Mouse (Mus musculus): ENCODE data around the gene Ccdc154. TPM values are rescaled to one million over a fixed set of nuclear protein-coding genes. Genes with fewer than 3 reads are reported as not detected.

Ccdc154 gene
- polyA plus RNA-seq, 1 experiment from 2014 or later, result not detected

DNA sequence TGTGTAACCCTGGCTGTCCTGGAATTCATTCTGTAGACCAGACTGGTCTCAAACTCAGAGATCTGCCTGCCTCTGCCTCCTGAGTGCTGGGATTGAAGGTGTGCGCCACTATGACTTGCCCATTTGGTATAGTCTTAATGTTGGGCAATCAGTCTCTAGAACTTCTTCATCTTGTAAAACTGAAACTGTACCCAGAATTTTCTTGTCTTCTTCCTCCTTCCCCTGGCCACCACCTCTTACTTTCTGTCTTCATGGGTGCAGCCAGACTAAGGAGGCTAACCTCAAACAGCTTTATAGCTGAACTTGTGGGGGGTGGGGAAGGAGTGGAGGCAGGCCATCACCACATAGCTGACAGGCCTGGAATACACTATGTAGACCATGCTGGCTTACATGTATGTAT lies 23.5 kb upstream of the Ccdc154 start:
- Histone ChIP-seq H3K36me3 (peaks cover 31% of the 10 kb centered on the region), H3K4me3 (no peak overlapping the region), H3K27me3 (ENCODE audit: insufficient read depth, poor library complexity, severe bottlenecking) (no peaks in the 10 kb centered on the region), H3K9me3 (no peaks in the 10 kb centered on the region), H3K27ac (no peak overlapping the region), H3K4me1 (replicated peaks) (peaks cover 11% of the 10 kb centered on the region)
- no peak for DNase-seq (ENCODE audit: low spot score)
- WGBS, result 89% methylated on average over 1 of the region's 1 CpGs

GRCm38 (mm10) chr17:25139960-25140359 lies 22.3 kb upstream of the Ccdc154 start:
- no peak for DNase-seq (ENCODE audit: low spot score)
- Histone ChIP-seq H3K27me3 (ENCODE audit: insufficient read depth, poor library complexity, severe bottlenecking) (no peaks in the 10 kb centered on the region), H3K4me1 (replicated peaks) (no peaks in the 10 kb centered on the region), H3K9me3 (no peaks in the 10 kb centered on the region), H3K36me3 (peaks cover 39% of the 10 kb centered on the region), H3K27ac (no peak overlapping the region), H3K4me3 (no peak overlapping the region)
- WGBS, result 79% methylated on average over 4 of the region's 4 CpGs

- H3K36me3 ChIP-seq, result peaks cover 33% of the 10 kb centered on the region
- no peaks in the 10 kb centered on the region for H3K4me1 ChIP-seq (replicated peaks)
- no peak overlapping the region for H3K4me3 ChIP-seq
- no peaks in the 10 kb centered on the region for H3K9me3 ChIP-seq
- 76% methylated on average over 7 of the region's 7 CpGs for WGBS
- H3K27ac ChIP-seq, result no peak overlapping the region
- no peaks in the 10 kb centered on the region for H3K27me3 ChIP-seq (ENCODE audit: insufficient read depth, poor library complexity, severe bottlenecking)
- no peak for DNase-seq (ENCODE audit: low spot score)
Observed at GRCm38 (mm10) chr17:25163387-25163786, 1.1 kb downstream of the Ccdc154 start.

- no peak for DNase-seq (ENCODE audit: low spot score)
- H3K36me3 ChIP-seq, result peaks cover 20% of the 10 kb centered on the region
- H3K4me1 ChIP-seq (replicated peaks), result no peaks in the 10 kb centered on the region
- H3K27me3 ChIP-seq (ENCODE audit: insufficient read depth, poor library complexity, severe bottlenecking), result no peaks in the 10 kb centered on the region
- no peak overlapping the region for H3K27ac ChIP-seq
- WGBS, result 85% methylated on average over 3 of the region's 3 CpGs
- no peaks in the 10 kb centered on the region for H3K9me3 ChIP-seq
- no peak overlapping the region for H3K4me3 ChIP-seq
Observed at GRCm38 (mm10) chr17:25164770-25165169, 2.5 kb downstream of the Ccdc154 start.

GRCm38 (mm10) chr17:25165970-25166671 lies 3.9 kb downstream of the Ccdc154 start:
- no peaks in the 10 kb centered on the region for H3K27me3 ChIP-seq (ENCODE audit: insufficient read depth, poor library complexity, severe bottlenecking)
- no peak overlapping the region for H3K27ac ChIP-seq
- 75% methylated on average over 6 of the region's 6 CpGs for WGBS
- no peaks in the 10 kb centered on the region for H3K9me3 ChIP-seq
- H3K4me3 ChIP-seq, result no peak overlapping the region
- no peak for DNase-seq (ENCODE audit: low spot score)
- no peaks in the 10 kb centered on the region for H3K4me1 ChIP-seq (replicated peaks)
- H3K36me3 ChIP-seq, result peaks cover 7% of the 10 kb centered on the region

- 92% methylated on average over 2 of the region's 2 CpGs for WGBS
- H3K27ac ChIP-seq, result no peak overlapping the region
Observed at GRCm38 (mm10) chr17:25169706-25170105, 7.4 kb downstream of the Ccdc154 start.

GRCm38 (mm10) chr17:25172558-25172957 lies 10.3 kb downstream of the Ccdc154 start:
- Histone ChIP-seq H3K36me3 (no peaks in the 10 kb centered on the region), H3K27ac (no peak overlapping the region), H3K4me1 (replicated peaks) (peaks cover 9% of the 10 kb centered on the region; the same call in 1 of the 2 replicates), H3K9me3 (no peaks in the 10 kb centered on the region), H3K27me3 (ENCODE audit: insufficient read depth, poor library complexity, severe bottlenecking) (no peaks in the 10 kb centered on the region; the same call in 1 of the 2 replicates), H3K4me3 (no peak overlapping the region)
- 94% methylated on average over 3 of the region's 3 CpGs for WGBS
- no peak for DNase-seq (ENCODE audit: low spot score)

More at GRCm38 (mm10) chr17:25169706-25170105, 7.4 kb downstream of the Ccdc154 start:
- Histone ChIP-seq H3K9me3 (no peaks in the 10 kb centered on the region), H3K4me3 (no peak overlapping the region), H3K36me3 (no peaks in the 10 kb centered on the region), H3K4me1 (replicated peaks) (no peaks in the 10 kb centered on the region), H3K27me3 (ENCODE audit: insufficient read depth, poor library complexity, severe bottlenecking) (no peaks in the 10 kb centered on the region)
- no peak for DNase-seq (ENCODE audit: low spot score)

DNA sequence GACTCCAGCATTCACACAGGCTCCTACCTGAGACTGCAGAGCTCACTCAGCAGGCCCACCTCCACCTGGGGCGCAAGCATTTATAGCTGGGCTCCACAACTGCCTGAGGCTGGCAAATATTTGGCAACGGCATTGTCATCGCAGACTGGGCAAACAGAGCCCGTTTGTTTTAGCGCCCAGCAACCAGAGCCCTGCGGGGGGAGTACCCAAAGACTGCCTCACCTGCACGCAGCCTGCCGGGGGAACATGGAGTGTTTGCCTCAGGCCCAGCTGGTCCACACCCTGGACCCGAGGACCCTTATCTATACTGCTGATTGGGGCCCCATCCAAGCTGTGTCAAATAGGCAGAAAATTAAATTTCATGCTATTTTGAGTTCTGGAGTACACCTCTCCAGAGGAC lies 13.2 kb downstream of the Ccdc154 start, which contains the start of gene Gm38655:
Gene Gm38655, minus strand, starts transcription at position 61 of the 400 bp plus-strand sequence.
- Histone ChIP-seq H3K4me1 (replicated peaks) (peaks cover 9% of the 10 kb centered on the region; the same call in 1 of the 2 replicates), H3K4me3 (no peak within 1 kb of the TSS), H3K27me3 (ENCODE audit: insufficient read depth, poor library complexity, severe bottlenecking) (no peaks in the 10 kb centered on the region; the same call in 1 of the 2 replicates), H3K27ac (no peak within 1 kb of the TSS), H3K9me3 (no peaks in the 10 kb centered on the region), H3K36me3 (no peaks in the 10 kb centered on the region)
- no peak for DNase-seq (ENCODE audit: low spot score)
- 72% methylated on average over 9 of the region's 9 CpGs for WGBS

DNA sequence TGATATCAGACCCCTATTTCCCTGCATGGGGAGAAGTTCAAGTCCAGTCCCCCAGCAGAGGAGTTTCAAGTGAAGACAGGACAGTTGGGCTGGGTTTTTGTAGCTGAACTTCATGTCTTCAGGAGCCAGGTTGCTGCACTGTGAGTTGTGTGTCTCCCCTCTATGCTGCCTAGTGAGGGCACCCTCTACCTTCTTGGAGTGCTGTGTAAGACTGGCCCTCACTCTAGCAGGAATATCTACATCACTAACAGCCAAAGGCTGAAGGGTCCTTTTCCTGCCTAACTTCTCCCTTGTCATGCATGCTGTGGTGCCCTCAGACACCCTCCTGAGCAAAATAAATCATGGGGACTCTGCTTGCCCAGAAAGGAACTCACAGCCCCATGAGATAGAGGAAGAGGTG lies 21.0 kb downstream of the Ccdc154 start:
- DNase-seq (ENCODE audit: low spot score), result no peak
- H3K27ac ChIP-seq, result peak overlapping the region; percentile 23; the same call in 1 of the 2 replicates
- H3K4me3 ChIP-seq, result peak overlapping the region; percentile 93
- peaks cover 7% of the 10 kb centered on the region; the same call in 1 of the 2 replicates for H3K36me3 ChIP-seq
- H3K9me3 ChIP-seq, result no peaks in the 10 kb centered on the region
- H3K4me1 ChIP-seq (replicated peaks), result peaks cover 29% of the 10 kb centered on the region
- peaks cover 4% of the 10 kb centered on the region; the same call in 1 of the 2 replicates for H3K27me3 ChIP-seq (ENCODE audit: insufficient read depth, poor library complexity, severe bottlenecking)

DNA sequence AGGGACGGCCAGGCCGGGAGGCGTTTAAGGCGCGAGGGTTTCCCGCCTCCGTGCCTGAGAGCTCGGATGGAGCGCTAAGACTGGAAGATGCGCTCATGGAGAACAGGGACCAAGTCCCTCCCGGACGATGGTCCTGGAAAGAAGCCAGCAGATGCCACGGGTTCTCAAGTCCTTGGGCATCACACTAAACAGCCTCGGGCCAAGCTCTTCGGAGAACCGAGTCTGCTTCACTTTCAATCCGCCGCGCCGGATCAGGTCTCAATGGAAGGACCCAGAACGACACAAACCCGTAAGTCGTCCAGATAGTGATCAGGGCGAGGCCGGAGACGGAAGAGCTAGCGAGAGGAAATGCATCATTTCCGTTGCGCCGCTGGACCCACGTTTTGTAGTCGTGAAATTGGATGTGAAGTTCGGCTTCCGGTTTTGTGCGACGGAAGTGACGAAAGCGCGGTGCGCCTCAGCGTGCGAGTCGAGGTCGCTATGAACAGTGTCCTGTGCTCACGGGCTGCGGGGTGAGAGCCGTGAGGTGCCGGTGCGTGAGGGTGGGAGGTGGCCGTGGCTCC lies 21.9 kb downstream of the Ccdc154 start, which contains the start of gene BC003965:
Gene BC003965, plus strand, starts transcription at position 426 of the 563 bp plus-strand sequence.
- peak within 1 kb of the TSS; percentile 94 for H3K27ac ChIP-seq
- H3K9me3 ChIP-seq, result no peaks in the 10 kb centered on the region
- peak; percentile 98 for DNase-seq (ENCODE audit: low spot score)
- under 1% methylated on average over 50 of the region's 50 CpGs for WGBS
- peak within 1 kb of the TSS; percentile 93 for H3K4me3 ChIP-seq
- peaks cover 34% of the 10 kb centered on the region for H3K4me1 ChIP-seq (replicated peaks)
- peaks cover 4% of the 10 kb centered on the region; the same call in 1 of the 2 replicates for H3K27me3 ChIP-seq (ENCODE audit: insufficient read depth, poor library complexity, severe bottlenecking)
- peaks cover 7% of the 10 kb centered on the region; the same call in 1 of the 2 replicates for H3K36me3 ChIP-seq

DNA sequence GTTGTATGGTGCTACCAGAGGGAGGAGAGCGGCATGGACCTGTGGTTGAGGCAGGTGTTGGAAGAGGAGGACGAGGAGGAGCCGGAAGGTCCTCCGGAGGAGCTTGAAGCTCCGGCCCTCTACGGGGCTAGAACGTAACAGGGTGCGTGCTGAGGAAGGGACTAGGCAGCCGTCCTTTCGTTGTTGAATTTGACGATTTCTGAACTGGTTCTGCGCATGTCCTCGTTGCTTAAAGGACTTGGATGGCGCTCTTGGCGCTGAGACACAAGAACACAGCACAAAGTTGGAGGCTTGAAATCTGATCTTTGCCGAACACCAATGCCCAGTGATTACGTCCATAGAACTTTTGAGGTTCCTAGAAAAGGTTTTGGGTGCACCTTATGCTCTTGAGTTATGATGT lies 22.7 kb downstream of the Ccdc154 start:
- H3K4me1 ChIP-seq (replicated peaks), result peaks cover 42% of the 10 kb centered on the region
- H3K9me3 ChIP-seq, result no peaks in the 10 kb centered on the region
- H3K27me3 ChIP-seq (ENCODE audit: insufficient read depth, poor library complexity, severe bottlenecking), result peaks cover 4% of the 10 kb centered on the region; the same call in 1 of the 2 replicates
- no peak for DNase-seq (ENCODE audit: low spot score)
- peaks cover 7% of the 10 kb centered on the region; the same call in 1 of the 2 replicates for H3K36me3 ChIP-seq
- H3K27ac ChIP-seq, result peak overlapping the region; percentile 94
- H3K4me3 ChIP-seq, result peak overlapping the region; percentile 93
- 9% methylated on average over 17 of the region's 17 CpGs for WGBS

DNA sequence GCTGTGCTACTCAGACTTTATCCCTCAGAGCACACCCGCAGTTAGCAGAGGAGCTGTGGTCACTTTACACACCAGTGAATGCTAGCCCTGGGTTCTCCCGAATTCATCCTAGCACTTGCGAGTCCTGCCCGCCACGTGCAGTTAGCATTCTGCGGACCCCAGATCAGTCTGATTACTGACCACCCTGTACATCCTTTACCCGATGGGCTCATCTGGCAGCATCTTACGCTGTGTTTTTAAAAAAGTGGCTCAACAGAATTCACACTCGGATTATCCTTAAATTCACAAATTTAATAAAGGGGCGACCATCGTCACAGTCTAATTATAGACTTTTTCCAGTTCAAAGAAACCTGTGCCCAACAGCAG lies 25.5 kb downstream of the Ccdc154 start:
- peak overlapping the region; percentile 89 for H3K4me3 ChIP-seq
- 8% methylated on average over 11 of the region's 11 CpGs for WGBS
- H3K9me3 ChIP-seq, result no peaks in the 10 kb centered on the region
- peaks cover 42% of the 10 kb centered on the region for H3K4me1 ChIP-seq (replicated peaks)
- peaks cover under 1% of the 10 kb centered on the region; the same call in 1 of the 2 replicates for H3K27me3 ChIP-seq (ENCODE audit: insufficient read depth, poor library complexity, severe bottlenecking)
- peak overlapping the region; percentile 90 for H3K27ac ChIP-seq
- DNase-seq (ENCODE audit: low spot score), result no peak
- peaks cover 14% of the 10 kb centered on the region for H3K36me3 ChIP-seq

All from hindbrain, embryonic 10.5 days (tissue).